Mouse (Mus musculus) C2C12 (cell line): ENCODE data around the gene Cpne4.

ENCODE experiments used
- CTCF ChIP-seq: IDR thresholded peaks from one replicate; pipeline ENCODE4 v1.5.1; 2011; ENCODE audit not compliant: control insufficient read depth, insufficient read depth, insufficient read length
- FOSL1 ChIP-seq: IDR thresholded peaks from one replicate; pipeline ENCODE4 v1.8.0; 2011; ENCODE audit warnings: mild to moderate bottlenecking, low read length; ENCODE audit not compliant: poor library complexity, insufficient read depth, severe bottlenecking
- MAX ChIP-seq: IDR thresholded peaks from one replicate; pipeline ENCODE4 v1.6.1; 2011; ENCODE audit warnings: mild to moderate bottlenecking, control low read depth
- MYOD1 ChIP-seq: IDR thresholded peaks from one replicate; pipeline ENCODE4 v1.6.1; 2011; ENCODE audit warnings: low read depth; ENCODE audit not compliant: control insufficient read depth, insufficient read length

DNA sequence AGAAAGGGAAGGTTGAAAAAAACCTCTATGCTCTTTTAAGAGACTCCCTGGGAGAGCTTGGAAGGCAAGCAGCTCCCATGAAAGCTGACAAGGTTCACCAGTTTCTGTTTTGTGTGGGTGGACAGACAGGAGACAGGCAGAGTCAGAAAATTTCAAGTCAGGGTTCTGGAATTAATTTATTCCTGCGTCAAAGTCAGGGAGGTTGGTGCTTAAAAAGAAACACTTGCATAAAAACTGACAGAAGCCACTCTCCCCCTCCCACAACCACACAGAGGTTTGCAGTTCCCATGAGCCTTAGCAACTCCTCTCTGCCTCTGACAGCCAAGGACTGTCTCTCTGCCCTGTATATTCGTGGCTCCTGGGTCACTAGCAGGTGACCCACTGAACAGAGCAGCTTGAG, 463.6 kb downstream of the Cpne4 start:
- no peak for TF ChIP-seq MAX
- no peak for TF ChIP-seq CTCF
- no peak for TF ChIP-seq MYOD1
- TF ChIP-seq FOSL1: no peak
